Mouse (Mus musculus) limb, embryonic 12.5 days (tissue): ENCODE data around the gene Pitpnm1. TPM values are rescaled to one million over a fixed set of nuclear protein-coding genes. Genes with fewer than 3 reads are reported as not detected.

Experiments used
- ATAC-seq: fragments of 200-750 bp; cut with Nextera tagmentation; 2 replicates; pipeline ENCODE4 v1.8.0; 2017; ENCODE audit warnings: low read depth, moderate TSS enrichment; ENCODE audit not compliant: insufficient number of reproducible peaks, insufficient read depth, low FRiP score, low TSS enrichment
- H3K27ac ChIP-seq: fragments of 300-500 bp; sonication (generic); 2 replicates; pipeline ENCODE4 v1.5.1; 2016; ENCODE audit warnings: mild to moderate bottlenecking, moderate library complexity
- H3K27me3 ChIP-seq: fragments of 300-500 bp; sonication (generic); 2 replicates; pipeline ENCODE4 v1.6.1; 2016; ENCODE audit warnings: mild to moderate bottlenecking, moderate library complexity
- H3K36me3 ChIP-seq: fragments of 300-500 bp; sonication (generic); 2 replicates; pipeline ENCODE4 v1.6.1; 2016; ENCODE audit warnings: mild to moderate bottlenecking, moderate library complexity
- H3K4me1 ChIP-seq: fragments of 300-500 bp; sonication (generic); replicated peaks from 2 replicates; pipeline ENCODE4 v1.6.1; 2016
- H3K4me2 ChIP-seq: fragments of 300-500 bp; sonication (generic); 2 replicates; pipeline ENCODE4 v1.6.1; 2016; ENCODE audit warnings: mild to moderate bottlenecking, moderate library complexity
- H3K4me3 ChIP-seq: fragments of 300-500 bp; sonication (generic); replicated peaks from 2 replicates; pipeline ENCODE4 v1.5.1; 2016; ENCODE audit warnings: mild to moderate bottlenecking
- H3K9ac ChIP-seq: fragments of 300-500 bp; sonication (generic); replicated peaks from 2 replicates; pipeline ENCODE4 v1.6.1; 2016; ENCODE audit warnings: mild to moderate bottlenecking, moderate library complexity
- H3K9me3 ChIP-seq: fragments of 300-500 bp; sonication (generic); 2 replicates; pipeline ENCODE4 v1.6.1; 2016; ENCODE audit warnings: mild to moderate bottlenecking, moderate library complexity
- WGBS: fragments of 180-500 bp; shearing (Covaris S2); methylation state at CpG from one replicate; pipeline ENCODE4 v1.1.7; 2016; 5-methylcytosine and 5-hydroxymethylcytosine counted together
- polyA plus RNA-seq: library from polyadenylated mRNA; unstranded; fragments of >200 nt; fragmentation: Nextera tagmentation; extraction: Ambion mirVana; gene quantifications from 2 replicates; pipeline ENCODE4 v1.2.1, GENCODE M21; 2016

Gene Pitpnm1
- polyA plus RNA-seq = 11.6 and 13.0 TPM in 2 replicates

- Histone ChIP-seq H3K4me3 (peak within 1 kb of the TSS; percentile 51), H3K4me2 (peak within 1 kb of the TSS; percentile 95), H3K36me3 (peaks cover 6% of the 10 kb centered on the region; the same call in 1 of the 2 replicates), H3K9ac (peak within 1 kb of the TSS; percentile 66), H3K27ac (no peak within 1 kb of the TSS), H3K4me1 (peaks cover 52% of the 10 kb centered on the region), H3K27me3 (peaks cover 46% of the 10 kb centered on the region), H3K9me3 (no peaks in the 10 kb centered on the region)
- ATAC-seq = no peak
- 1% methylated on average over 53 of the region's 53 CpGs for WGBS
Measured at GRCm38 (mm10) chr19:4099837-4100717, at the start of gene Pitpnm1. Gene Pitpnm1, plus strand, starts transcription at chr19:4099998.

DNA sequence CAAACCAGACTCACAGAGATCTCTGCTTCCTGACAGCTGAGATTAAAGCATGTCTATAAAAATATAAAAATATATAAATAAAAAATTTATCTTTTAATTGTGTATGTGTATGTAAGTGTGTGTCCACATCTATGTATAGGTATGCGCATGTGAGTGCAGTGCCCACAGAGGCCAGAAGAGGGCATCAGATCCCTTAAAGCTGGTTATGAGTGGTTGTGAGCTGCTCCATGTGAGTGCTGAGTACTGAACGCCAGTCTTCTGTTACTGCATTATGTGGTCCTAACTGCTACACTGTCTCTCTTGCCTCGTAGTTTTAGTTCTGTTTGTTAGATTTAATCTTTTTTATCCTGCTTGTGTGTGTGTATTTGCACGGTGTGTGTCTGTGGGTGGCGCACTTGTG, 48.8 kb upstream of the Pitpnm1 start:
- 92% methylated on average over 5 of the region's 5 CpGs for WGBS
- H3K27ac ChIP-seq = no peak overlapping the region
- H3K4me2 ChIP-seq = no peak overlapping the region
- no peaks in the 10 kb centered on the region for H3K36me3 ChIP-seq
- no peak overlapping the region for H3K9ac ChIP-seq
- no peak overlapping the region for H3K4me3 ChIP-seq
- H3K4me1 ChIP-seq = no peaks in the 10 kb centered on the region
- H3K27me3 ChIP-seq = no peaks in the 10 kb centered on the region
- ATAC-seq = no peak
- peaks cover 3% of the 10 kb centered on the region; the same call in 1 of the 2 replicates for H3K9me3 ChIP-seq

DNA sequence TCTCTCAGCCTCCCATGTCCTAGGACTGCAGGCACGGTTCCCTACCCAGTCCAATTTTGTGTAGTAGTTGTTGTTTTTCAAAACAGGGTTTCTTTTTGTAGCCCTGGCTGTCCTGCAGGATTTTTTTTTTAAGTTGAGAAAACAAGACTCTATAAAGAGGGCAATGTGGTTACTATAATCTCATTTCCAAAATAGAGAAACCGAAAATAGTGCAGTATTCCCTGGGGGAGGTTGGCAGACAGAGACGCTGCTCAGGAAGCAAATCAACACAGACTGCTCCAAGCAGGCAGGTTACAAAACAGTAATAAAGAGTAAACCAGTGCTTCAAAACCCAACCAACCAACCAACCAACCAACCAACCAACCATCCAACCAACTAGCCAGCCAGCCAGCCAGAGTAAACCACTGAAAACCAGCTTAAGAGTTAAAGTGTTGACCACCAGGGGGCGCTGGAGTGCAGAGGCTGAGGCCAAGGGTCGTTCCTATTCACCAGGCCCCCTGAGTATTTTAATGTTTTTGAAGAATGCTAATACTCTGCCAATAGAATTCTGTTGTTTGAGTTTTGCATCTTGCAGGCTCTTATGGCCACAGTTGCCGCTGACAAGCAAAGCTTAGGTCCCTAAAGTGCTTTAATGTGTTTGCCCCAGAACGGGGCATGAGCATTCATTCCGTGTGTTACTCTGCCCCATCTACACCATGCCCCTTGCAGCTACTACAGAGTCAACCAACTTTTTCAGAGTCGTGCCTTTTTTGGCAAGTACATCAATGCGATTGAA, 47.9 kb upstream of the Pitpnm1 start:
- no peaks in the 10 kb centered on the region for H3K4me1 ChIP-seq
- H3K9me3 ChIP-seq = peaks cover 3% of the 10 kb centered on the region; the same call in 1 of the 2 replicates
- no peak overlapping the region for H3K4me3 ChIP-seq
- no peak overlapping the region for H3K4me2 ChIP-seq
- H3K9ac ChIP-seq = no peak overlapping the region
- no peak overlapping the region for H3K27ac ChIP-seq
- H3K27me3 ChIP-seq = no peaks in the 10 kb centered on the region
- 55% methylated on average over 10 of the region's 10 CpGs for WGBS
- no peak for ATAC-seq
- H3K36me3 ChIP-seq = no peaks in the 10 kb centered on the region

- Histone ChIP-seq H3K4me2 (no peak overlapping the region), H3K4me1 (no peaks in the 10 kb centered on the region), H3K4me3 (no peak overlapping the region), H3K27me3 (no peaks in the 10 kb centered on the region), H3K36me3 (no peaks in the 10 kb centered on the region), H3K9ac (no peak overlapping the region), H3K9me3 (peaks cover 3% of the 10 kb centered on the region; the same call in 1 of the 2 replicates), H3K27ac (no peak overlapping the region)
- no peak for ATAC-seq
- 85% methylated on average over 5 of the region's 5 CpGs for WGBS
Measured at GRCm38 (mm10) chr19:4052516-4053030, 47.2 kb upstream of the Pitpnm1 start.

DNA sequence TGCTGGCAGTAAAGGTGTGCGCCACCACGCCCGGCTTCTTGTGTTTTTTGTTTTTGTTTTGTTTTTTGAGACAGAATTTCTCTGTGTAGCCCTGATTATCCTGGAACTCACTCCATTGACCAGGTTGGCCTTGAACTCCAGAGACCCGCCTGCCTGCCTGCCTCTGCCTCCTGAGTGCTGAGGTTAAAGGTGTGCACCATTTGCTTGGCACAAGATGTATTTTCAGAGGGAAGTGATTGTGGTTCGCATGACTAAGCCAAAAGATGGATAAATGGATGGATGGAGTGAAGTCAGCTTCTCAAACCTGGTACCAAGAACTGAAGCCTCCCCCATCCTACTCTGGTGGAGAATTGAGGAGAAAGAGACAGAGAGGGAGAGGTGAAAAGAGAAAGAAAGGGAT, 45.2 kb upstream of the Pitpnm1 start:
- no peak for ATAC-seq
- 86% methylated on average over 5 of the region's 5 CpGs for WGBS
- Histone ChIP-seq H3K27me3 (no peaks in the 10 kb centered on the region), H3K27ac (no peak overlapping the region), H3K4me1 (no peaks in the 10 kb centered on the region), H3K4me2 (no peak overlapping the region), H3K9ac (no peak overlapping the region), H3K4me3 (no peak overlapping the region), H3K9me3 (peaks cover 3% of the 10 kb centered on the region; the same call in 1 of the 2 replicates), H3K36me3 (no peaks in the 10 kb centered on the region)

DNA sequence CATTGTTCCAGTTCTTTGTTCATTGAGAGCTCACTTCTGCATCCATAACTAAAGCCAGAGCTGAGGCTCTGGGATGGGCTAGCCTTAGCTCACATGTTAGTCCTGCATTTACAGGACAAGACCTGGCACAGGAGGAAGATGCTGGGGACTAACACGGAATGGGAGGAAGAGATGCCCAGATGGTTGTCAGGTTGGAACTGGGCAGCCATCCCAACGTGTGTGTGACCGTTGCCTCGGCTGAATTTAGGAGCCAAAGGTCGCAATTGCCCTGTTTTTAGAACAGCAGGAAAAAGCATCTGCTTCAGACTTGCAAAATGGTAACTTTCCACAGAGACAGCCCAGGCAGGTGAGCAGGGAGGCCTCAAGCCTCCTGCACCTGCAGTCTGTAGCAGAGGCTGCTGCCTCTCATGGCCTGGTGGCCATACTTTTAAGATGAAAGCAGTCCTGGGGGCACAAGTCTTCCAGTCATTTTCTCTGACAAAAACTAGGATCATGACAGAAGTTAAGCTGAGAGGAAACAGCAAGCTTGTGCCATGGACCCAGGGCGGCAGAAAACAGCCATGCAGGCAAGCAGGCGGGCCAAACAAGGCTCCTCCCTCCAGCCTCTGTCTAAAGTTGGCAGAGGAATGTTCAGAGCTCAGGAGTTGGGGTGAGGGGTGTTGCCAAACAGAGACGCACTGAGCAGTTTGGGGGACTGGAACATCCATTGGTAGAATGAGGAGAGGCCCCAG, 44.4 kb upstream of the Pitpnm1 start:
- no peak overlapping the region for H3K9ac ChIP-seq
- no peak overlapping the region for H3K4me3 ChIP-seq
- H3K4me2 ChIP-seq = no peak overlapping the region
- 71% methylated on average over 8 of the region's 8 CpGs for WGBS
- no peaks in the 10 kb centered on the region for H3K4me1 ChIP-seq
- no peak for ATAC-seq
- H3K9me3 ChIP-seq = peaks cover 3% of the 10 kb centered on the region; the same call in 1 of the 2 replicates
- H3K27me3 ChIP-seq = no peaks in the 10 kb centered on the region
- no peak overlapping the region for H3K27ac ChIP-seq
- no peaks in the 10 kb centered on the region for H3K36me3 ChIP-seq

GRCm38 (mm10) chr19:4055947-4056693, 43.7 kb upstream of the Pitpnm1 start:
- no peaks in the 10 kb centered on the region for H3K4me1 ChIP-seq
- H3K4me3 ChIP-seq = no peak overlapping the region
- H3K9me3 ChIP-seq = peaks cover under 1% of the 10 kb centered on the region; the same call in 1 of the 2 replicates
- no peaks in the 10 kb centered on the region for H3K27me3 ChIP-seq
- no peaks in the 10 kb centered on the region for H3K36me3 ChIP-seq
- ATAC-seq = no peak
- 61% methylated on average over 15 of the region's 15 CpGs for WGBS
- no peak overlapping the region for H3K4me2 ChIP-seq
- H3K27ac ChIP-seq = no peak overlapping the region
- no peak overlapping the region for H3K9ac ChIP-seq

GRCm38 (mm10) chr19:4056727-4057126, 43.1 kb upstream of the Pitpnm1 start:
- no peak overlapping the region for H3K4me3 ChIP-seq
- H3K4me2 ChIP-seq = no peak overlapping the region
- H3K9me3 ChIP-seq = no peaks in the 10 kb centered on the region
- WGBS = 43% methylated on average over 4 of the region's 4 CpGs
- no peak overlapping the region for H3K9ac ChIP-seq
- no peaks in the 10 kb centered on the region for H3K36me3 ChIP-seq
- no peaks in the 10 kb centered on the region for H3K4me1 ChIP-seq
- H3K27ac ChIP-seq = no peak overlapping the region
- no peak for ATAC-seq
- no peaks in the 10 kb centered on the region for H3K27me3 ChIP-seq

DNA sequence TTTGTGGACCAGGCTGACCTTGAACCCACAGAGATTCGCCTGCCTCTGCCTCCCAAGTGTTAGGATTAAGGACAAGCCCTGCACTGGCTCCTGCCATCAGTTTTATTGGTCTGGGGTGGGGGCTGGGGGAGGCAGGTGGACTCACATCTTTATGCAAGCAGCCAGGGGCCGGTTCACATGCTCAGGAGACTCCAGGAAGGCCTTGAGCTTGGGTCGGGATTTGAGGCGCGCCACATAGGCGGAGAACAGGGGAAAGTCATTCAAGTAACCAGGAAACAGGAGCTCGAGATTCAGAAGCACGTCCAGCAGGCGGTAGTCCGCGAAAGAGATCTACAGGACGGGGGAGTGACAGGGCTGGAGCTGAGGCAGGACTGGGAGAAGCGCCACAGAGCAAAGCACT, 42.4 kb upstream of the Pitpnm1 start:
- Histone ChIP-seq H3K9me3 (no peaks in the 10 kb centered on the region), H3K4me3 (no peak overlapping the region), H3K9ac (no peak overlapping the region), H3K4me1 (no peaks in the 10 kb centered on the region), H3K4me2 (no peak overlapping the region), H3K27me3 (no peaks in the 10 kb centered on the region), H3K36me3 (no peaks in the 10 kb centered on the region), H3K27ac (no peak overlapping the region)
- ATAC-seq = no peak
- WGBS = 84% methylated on average over 13 of the region's 13 CpGs

- Histone ChIP-seq H3K4me2 (no peak overlapping the region), H3K4me1 (no peaks in the 10 kb centered on the region), H3K27ac (no peak overlapping the region), H3K9ac (no peak overlapping the region), H3K4me3 (no peak overlapping the region), H3K36me3 (no peaks in the 10 kb centered on the region), H3K9me3 (no peaks in the 10 kb centered on the region), H3K27me3 (no peaks in the 10 kb centered on the region)
- 91% methylated on average over 7 of the region's 7 CpGs for WGBS
- no peak for ATAC-seq
Measured at GRCm38 (mm10) chr19:4057962-4058361, 41.8 kb upstream of the Pitpnm1 start.
